Mouse (Mus musculus): ENCODE measurements around the gene Zfp810.

Gene Zfp810

DNA sequence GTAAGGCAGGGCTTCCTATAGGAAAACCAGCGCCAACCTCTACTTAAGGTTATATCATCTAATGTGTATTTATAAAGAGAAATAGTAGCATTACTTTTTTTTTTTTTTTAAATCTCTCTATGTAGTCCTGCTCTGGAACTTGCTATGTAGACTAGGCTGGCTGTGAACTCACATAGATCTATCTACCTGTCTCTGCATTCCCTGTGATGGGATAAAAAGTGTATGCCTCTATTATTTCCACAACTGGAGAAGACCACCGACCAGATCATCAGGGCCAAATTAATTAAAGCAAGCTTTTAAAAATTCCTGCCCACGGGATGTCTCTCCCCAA is 47.4 kb downstream of the Zfp810 start:
- no peak for DNase-seq (ENCODE audit: low read depth)

DNA sequence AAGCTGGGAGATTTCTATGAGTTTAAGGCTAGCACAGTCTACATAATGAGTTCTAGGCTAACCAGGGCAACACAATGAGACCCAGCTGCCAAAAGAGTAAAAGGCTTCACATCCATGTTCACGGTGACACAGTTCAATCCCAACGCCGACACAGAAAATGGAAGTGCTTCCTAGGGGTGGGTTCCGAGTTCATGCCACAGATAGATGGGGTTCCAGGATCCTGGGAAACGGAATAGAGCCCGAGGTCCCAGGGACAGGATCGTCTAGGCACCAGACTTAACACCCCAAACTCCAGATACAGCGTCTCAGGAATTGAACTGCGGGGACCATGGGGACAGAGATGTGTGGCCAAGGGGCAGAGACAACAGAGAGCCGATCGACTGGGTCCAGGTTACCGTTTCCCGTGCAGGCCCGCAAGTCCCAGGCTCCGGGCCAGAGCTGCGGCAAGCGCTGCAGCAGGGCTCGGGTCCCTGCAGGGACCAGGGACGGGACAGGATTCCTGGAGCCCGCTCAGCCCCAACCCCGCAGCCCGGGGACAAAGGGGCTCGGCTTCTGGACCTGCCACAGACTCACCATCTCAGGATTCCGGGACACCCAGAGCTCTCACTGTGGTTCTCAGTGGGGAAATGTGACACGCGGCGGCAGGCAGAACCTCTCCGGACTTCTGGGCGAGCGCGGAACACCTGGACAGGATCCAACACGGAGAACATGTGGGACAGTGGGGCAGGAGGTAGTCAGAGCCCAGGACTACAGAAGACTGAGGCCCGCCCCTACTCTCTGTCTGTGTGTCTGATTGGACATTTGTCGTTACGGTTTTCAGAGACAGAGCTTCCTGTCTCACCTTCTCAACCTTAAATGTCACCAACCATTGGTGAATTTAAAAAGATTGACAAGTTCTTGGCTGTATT is 48.0 kb downstream of the Zfp810 start, which contains the start of gene Zfp599:
Gene Zfp599, minus strand, starts transcription at position 712 of the 908 bp plus-strand sequence.
- DNase-seq (ENCODE audit: low read depth), result peak; percentile 21

- DNase-seq (ENCODE audit: low read depth), result no peak
Observed at GRCm38 (mm10) chr9:22258784-22259183, 48.7 kb downstream of the Zfp810 start.

DNA sequence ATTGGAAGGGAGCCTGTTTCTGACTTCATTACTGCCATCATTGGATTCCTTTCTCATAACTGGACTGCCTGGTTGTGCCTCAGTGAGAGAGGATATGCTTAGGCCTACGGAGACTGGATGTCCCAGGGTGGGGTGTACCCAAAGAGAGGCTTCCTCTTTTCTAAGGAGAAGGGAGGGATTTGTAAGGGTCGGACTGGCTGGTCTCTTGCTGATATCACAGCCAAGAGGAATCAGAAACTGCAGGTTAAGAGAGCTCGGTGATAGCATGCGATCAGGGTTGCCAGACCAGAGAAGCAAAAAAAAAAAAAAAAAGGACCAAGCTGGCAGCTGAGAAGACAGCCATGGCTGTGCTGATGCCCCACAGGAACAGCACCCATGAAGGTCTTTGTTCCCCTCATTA is 50.9 kb downstream of the Zfp810 start:
- no peak for DNase-seq (ENCODE audit: low read depth)

GRCm38 (mm10) chr9:22244242-22244641 is 63.2 kb downstream of the Zfp810 start:
- DNase-seq (ENCODE audit: low read depth), result no peak

GRCm38 (mm10) chr9:22240001-22240400 is 67.4 kb downstream of the Zfp810 start:
- no peak for DNase-seq (ENCODE audit: low read depth)

DNA sequence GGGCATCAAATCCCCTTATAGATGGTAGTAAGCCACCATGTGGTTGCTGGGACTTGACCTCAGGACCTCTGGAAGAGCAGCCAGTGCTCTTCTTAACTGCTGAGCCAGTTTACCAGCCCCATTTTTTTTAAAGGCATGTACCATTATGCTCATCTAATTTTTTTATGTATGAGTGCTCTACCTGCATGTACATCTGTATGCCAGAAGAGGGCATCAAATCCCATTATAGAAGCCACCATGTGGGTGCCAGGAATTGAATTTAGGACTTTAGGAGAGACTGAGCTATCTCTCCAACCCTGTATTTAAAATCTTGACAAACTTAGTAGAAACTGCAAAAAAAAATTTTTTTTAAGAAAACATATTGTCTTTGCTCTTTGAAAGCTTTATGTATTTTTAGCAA is 76.9 kb downstream of the Zfp810 start:
- no peak for DNase-seq (ENCODE audit: low read depth)

DNA sequence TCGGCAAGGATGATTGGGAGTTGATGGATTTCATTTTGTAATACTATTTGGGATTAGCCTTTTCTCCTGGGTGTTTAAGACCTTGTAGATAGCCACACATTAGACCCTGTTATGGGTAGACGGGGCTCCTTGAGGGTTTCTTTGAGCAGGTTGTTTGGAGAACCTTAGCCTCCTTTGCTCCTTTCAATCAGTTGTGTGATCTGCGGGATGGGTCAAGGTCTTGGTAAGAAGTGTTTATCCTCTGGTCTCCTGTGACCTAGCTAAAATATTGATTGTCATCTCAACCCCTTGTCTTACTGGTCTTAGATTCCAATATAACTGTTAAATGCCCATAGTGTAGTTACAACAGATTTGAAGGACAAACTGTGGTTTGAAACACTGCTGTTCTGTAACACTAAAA is 77.4 kb downstream of the Zfp810 start:
- no peak for DNase-seq (ENCODE audit: low read depth)

GRCm38 (mm10) chr9:22229386-22230026 is 77.9 kb downstream of the Zfp810 start:
- no peak for DNase-seq (ENCODE audit: low read depth)

DNA sequence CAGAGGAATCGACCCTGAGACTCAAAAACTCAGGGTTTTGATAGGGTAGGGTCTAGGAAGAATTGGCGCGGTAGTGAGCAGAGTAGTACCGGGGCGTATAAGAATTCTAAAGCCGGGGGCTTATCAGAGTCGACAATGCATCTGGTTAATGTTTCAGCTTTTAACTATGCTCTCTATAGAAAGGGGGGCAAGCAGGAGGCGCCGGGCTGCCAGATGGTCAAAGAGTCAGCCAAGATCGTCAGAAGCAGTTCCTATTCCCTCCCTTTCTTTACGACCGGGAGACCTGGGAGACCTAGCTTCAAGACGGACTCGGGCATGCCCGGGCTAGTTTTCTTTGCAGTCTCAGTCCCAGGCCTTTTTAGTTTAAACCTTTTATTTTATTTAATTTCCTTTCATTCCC is 80.6 kb downstream of the Zfp810 start:
- no peak for DNase-seq (ENCODE audit: low read depth)

Data from fibroblast of lung, adult 2 months (primary cell).